Mouse (Mus musculus) bone marrow, adult 2 months (tissue): ENCODE data around the gene Fgfr2.

Source experiments
- CTCF ChIP-seq: fragments of 200-500 bp; IDR thresholded peaks from 2 replicates; pipeline ENCODE4 v1.5.1; 2011; ENCODE audit warnings: low read length, control low read depth; ENCODE audit not compliant: control insufficient read depth, insufficient read depth
- POLR2A ChIP-seq: fragments of 200-500 bp; IDR thresholded peaks from 2 replicates; pipeline ENCODE4 v1.6.1; 2011; ENCODE audit warnings: low read depth, mild to moderate bottlenecking, control low read depth, low read length, borderline replicate concordance; ENCODE audit not compliant: control insufficient read depth

- no peak for TF ChIP-seq POLR2A
- TF ChIP-seq CTCF: no peak
Measured at GRCm38 (mm10) chr7:130266166-130266490, 2857.0 kb downstream of the Fgfr2 start.
